Mouse (Mus musculus) thymus, postnatal 36 days (tissue): ENCODE measurements around the gene Ccdc138.
"Not testable (repeated sequence)": the region's sequence is repeated elsewhere in the genome, so short reads cannot be mapped to it uniquely, and the experiment has no call there.

ENCODE experiments used
- DNase-seq, 2 experiments: peaks; one replicate each; pipeline ENCODE4 v3.0.0; 2022; ENCODE audit warnings: mixed read lengths in 2 of 2

Gene Ccdc138

GRCm38 (mm10) chr10:58497320-58498284 is at the start of gene Ccdc138:
Gene Ccdc138, plus strand, starts transcription at chr10:58497948.
- peak; percentile 95 for DNase-seq

DNA sequence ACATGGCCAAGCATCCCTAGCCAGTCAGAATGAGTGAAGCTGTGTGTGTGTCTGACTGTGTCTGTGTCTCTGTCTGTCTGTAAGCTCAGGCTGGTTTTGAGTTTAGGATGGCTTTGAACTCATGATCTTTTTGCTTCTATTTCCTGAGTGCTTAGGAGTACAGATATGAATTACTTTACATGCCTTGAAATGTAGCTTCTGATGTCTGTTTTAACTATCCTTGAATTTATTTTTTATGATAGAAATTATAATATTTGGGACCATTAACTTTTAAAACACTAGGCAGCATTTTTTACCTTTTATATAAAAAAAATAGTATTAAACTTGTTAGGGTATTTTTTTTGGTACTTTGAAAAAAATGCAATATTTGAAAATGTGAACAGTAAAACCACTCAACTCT is 46.2 kb upstream of the Ccdc138 start:
- no peak for DNase-seq

- DNase-seq = no peak
These were observed 45.6 kb upstream of the Ccdc138 start for GRCm38 (mm10) chr10:58452185-58452584.

GRCm38 (mm10) chr10:58459896-58460295 is 37.9 kb upstream of the Ccdc138 start:
- DNase-seq = no peak

DNA sequence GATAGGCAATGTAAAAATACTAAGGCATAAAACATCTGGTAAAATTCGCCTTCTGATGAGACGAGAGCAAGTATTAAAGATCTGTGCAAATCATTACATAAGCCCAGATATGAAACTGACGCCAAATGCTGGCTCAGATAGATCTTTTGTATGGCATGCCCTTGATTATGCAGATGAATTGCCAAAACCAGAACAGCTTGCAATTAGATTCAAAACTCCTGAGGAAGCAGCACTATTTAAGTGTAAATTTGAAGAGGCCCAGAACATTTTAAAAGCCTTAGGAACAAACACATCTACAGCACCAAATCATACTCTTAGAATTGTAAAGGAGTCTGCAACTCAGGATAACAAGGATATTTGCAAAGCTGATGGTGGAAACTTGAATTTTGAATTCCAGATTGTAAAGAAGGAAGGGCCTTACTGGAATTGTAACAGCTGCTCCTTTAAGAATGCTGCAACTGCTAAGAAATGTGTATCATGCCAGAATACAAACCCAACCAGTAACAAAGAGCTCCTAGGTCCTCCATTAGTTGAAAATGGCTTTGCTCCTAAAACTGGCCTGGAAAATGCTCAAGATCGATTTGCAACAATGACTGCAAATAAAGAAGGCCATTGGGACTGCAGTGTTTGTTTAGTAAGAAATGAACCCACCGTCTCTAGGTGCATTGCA is 20.5 kb upstream of the Ccdc138 start:
- DNase-seq = no peak

DNA sequence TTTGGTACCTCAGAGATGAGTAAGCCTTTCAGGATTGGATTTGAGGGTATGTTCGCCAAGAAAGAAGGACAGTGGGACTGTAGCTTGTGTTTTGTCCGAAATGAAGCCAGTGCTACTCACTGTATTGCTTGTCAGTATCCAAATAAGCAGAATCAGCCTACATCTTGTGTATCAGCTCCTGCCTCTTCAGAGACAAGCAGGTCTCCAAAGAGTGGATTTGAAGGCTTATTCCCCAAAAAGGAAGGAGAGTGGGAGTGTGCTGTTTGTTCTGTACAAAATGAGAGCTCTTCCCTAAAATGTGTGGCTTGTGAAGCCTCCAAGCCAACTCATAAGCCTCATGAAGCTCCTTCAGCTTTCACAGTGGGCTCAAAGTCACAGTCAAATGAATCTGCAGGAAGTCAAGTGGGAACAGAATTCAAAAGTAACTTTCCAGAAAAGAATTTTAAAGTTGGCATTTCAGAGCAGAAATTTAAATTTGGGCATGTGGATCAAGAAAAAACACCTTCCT is 19.6 kb upstream of the Ccdc138 start:
- DNase-seq = no peak

GRCm38 (mm10) chr10:58479954-58480490 is 17.7 kb upstream of the Ccdc138 start:
- DNase-seq = no peak

DNA sequence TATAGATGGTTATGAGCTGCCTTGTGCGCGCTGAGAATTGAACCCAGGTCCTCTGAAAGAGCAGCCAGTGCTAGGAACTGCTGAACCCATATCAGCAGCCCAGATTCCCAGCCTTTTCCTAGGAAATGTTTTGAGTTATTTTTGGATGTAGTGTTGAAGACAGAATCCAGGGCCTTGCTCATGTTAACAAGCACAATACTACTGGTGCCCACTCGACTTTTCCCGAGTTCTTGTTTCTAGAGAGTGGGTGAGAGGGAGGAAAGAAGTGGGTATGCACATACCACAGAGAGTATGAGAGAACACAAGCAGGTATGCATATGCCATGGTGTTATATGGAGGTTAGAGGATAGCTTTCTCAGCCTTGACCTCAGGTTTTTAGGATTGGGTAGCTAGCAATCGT is 6.7 kb upstream of the Ccdc138 start:
- no peak for DNase-seq

DNA sequence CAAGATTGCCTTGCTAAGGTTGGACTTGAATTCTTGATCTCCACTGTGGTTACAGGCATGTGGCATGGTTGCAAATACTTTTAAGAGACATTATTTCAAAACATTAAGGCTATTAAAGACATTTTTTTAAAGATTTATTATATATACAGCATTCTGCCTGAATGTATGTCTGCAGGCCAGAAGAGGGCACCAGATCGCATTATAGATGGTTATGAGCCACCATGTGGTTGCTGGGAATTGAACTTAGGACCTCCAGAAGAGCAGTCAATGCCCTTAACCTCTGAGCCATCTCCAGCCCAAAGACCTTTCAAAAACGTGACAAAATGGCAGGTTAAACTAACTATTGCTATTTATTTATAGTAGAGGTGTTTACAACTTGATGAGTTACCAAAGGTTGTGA is 2.1 kb upstream of the Ccdc138 start:
- no peak for DNase-seq

DNA sequence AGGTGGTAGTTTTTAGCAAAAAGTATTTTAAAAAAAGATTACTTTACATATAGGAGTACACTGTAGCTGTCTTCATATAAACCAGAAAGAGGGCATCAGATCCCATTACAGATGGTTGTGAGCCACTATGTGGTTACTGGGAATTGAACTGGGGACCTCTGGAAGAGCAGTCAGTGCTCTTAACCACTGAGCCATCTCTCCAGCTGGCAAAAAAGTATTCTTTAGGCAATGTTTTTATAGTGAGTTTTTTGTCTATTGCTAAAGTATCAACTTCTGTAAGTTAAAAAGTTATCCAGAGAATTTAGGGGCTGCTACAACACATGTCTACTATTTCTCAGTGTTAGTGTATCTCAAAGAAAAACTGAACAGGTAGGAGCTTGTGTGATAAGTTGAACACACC is 1.0 kb upstream of the Ccdc138 start:
- DNase-seq = no peak

DNA sequence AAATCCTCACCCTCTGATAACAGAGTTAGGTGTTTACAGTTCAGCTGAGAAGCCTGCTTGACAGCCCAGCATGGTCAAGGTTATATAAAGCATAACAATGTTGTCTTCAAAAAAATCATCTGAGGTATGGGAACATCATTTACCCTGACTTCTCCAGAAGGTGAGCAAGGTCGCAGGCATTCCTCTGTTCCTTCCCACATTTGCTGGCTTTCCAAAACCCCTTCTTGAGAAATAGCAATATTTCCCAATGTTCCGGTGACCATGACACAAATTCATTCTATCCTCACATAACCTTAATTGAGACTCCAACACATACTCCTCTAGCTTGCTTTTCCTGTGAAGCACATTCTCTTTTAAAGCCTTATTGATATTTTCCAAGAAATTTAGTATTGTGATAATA is 768 bp downstream of the Ccdc138 start:
- no peak for DNase-seq

- DNase-seq = no peak
These were observed 31.6 kb downstream of the Ccdc138 start for GRCm38 (mm10) chr10:58529358-58529757.

DNA sequence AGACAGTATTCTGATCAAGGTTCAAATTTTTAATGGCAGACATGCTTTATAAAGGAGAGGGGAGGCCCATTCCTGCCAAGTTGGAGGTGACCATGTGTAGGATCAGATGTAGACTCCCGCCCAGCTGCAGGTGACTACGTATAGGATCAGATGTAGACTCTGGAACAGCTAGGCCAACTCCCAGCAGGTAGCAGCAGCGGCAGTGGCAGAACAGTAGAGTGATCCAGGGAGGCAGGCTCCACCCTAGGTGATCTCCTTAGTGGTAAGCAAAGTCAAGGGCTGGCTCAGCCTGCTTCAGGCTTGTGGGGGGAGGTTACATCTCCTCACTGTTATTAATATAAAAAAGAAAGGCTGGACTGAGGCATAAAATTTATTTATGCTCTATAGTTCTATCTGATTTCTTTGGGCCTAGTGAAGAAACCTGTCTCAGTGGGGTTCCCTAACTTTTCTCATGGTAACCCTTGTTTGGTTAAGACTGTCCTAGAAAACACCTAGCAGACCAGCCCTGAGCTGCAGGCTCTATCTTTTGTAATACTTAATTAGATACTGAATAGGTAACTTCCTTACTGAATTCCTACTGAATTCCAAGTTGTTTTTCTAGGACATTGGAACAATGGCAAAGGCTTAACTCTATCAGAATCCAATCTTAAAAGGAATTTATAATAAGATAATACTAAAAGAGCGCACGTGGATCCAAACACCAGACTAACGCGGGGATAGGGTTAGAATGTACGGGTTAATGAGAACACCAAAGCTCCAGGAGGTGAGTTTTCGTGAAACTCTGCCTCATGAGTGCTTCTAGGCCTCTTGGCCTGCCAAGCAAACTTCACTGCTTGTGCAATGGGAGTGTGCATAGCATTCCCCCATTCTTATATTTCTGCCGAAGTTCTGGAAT is 33.4 kb downstream of the Ccdc138 start:
- DNase-seq = no peak

DNA sequence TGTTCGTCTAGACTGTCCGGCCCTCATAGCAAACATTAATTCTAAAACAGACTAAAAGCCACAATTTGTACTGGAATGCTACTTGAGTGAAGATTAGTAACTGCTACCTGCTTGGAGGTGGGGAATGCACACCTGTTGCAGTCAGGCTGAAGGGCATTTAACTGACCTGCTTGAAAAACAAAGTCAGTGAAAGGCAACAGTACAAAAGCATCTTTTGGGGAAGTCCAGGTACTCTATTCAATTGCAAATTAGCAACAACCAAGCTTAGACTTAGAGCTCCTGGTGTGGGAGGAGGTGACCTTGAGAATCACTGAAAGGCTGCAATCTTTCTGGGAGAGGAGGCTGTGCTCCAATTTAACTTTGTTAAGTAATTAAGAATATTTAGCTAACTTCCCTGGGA is 34.4 kb downstream of the Ccdc138 start:
- DNase-seq = no peak

DNA sequence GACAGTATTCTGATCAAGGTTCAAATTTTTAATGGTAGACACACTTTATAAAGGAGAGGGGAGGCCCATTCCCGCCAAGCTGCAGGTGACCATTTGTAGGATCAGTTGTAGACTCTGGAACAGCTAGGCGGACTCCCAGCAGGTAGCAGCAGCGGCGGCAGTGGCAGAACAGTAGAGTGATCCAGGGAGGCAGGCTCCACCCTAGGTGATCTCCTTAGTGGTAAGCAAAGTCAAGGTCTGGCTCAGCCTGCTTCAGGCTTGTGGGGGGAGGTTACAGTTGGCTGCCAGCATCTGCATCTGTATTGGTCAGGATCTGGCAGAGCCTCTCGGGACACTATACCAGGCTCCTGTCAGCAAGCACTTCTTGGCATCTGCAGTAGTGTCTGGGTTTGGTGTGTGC is 38.5 kb downstream of the Ccdc138 start:
- DNase-seq = not testable (repeated sequence)

DNA sequence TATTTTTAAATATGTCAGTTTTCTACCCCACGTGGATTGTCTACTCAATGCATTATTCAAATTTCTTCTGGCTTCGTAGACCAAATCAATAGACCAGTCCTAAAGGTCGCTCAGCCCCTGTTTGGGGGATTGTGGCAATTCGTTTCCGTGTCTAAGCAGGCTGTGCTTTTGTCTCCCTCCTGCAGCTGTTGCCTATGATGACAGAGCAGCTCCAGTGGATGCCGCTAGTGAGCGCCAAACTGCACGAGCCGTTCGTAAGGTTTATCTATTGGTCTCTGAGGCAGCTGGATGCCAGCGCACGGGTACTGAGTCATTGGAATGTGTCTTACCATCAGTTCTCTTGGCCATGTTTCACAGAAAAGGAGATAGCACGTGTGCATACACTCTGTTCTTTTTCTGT is 42.9 kb downstream of the Ccdc138 start:
- no peak for DNase-seq

DNA sequence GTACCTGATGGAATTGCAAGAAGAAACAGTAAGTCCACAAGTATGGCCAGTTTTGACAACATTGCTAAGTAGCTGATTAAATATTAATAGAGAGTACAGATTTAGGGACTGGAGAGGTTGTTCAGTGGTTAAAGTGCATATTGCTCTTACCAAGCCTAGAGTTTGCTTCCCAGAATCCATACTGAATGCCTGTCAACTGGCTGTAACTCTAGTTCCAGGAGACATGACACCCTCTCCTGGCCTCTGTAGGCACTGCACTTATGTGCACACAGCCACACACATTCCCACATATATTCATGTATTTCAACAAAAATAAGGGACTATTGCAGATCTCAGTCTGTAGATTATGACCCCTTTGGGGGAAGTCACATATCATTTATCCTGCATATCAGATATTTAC is 51.0 kb downstream of the Ccdc138 start:
- no peak for DNase-seq

DNA sequence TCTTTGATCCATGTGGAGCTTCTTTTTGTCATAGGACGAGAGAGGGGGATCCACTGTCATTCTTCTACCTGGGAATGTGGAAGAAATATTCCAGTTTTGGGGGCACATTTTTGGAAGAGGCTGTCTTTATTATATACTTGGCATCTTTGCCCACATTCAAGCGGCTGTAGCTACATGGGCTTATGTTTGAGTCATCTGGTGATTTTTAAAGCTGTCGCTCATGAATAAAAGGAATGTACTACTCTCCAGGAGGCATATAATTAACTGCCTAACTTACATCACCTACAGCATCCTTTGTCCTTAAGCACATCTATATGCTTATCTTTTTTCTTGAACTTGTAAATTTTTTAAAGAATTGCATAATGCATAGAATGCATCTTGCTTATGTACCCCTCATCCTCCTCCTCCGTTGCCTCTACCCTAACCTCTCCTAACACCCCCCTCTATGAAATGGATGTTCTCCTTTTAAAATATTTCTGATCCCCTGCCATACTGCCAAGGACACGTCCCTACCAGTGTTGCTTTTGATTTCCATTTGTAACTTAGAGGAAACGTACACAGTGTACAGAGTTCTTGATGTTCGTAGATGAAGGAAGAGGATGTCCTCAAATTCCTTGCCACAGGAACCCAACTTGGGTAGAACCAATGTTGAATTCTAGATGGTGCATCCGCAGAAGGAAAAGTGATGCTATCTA is 57.1 kb downstream of the Ccdc138 start:
- DNase-seq = no peak

DNA sequence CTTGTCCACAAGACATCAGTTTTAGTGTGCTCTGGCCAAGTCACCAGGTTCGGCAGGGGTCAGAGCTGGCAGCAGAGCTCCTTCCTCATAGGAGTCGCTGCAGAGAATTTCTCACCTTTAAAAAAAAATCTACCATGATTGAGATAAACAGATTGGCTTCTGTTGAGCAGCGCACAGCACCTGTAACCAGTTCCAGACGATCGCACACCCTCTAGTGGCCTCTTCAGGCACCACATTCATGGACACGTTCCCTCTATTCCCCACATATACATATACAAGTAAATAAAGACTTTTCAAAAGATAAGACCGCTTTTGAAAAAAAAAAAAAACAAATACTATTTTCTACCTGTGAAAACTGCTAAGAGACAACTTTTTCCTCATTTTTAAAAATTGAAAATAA is 61.4 kb downstream of the Ccdc138 start:
- peak; percentile 41 to 47 for DNase-seq

GRCm38 (mm10) chr10:58559901-58560300 is 62.2 kb downstream of the Ccdc138 start:
- DNase-seq = no peak

GRCm38 (mm10) chr10:58560521-58560920 is 62.8 kb downstream of the Ccdc138 start:
- no peak for DNase-seq
